Mouse (Mus musculus) kidney, postnatal 0 days (tissue): ENCODE measurements around the gene Bcan. TPM values are rescaled to one million over a fixed set of nuclear protein-coding genes. Genes with fewer than 3 reads are reported as not detected.

Source experiments
- ATAC-seq: fragments of 200-750 bp; cut with Nextera tagmentation; replicated peaks from 2 replicates; pipeline ENCODE4 v1.8.0; 2017; ENCODE audit warnings: low read depth, moderate number of reproducible peaks, moderate TSS enrichment, moderate library complexity; ENCODE audit not compliant: low FRiP score
- DNase-seq: peaks from one replicate; pipeline ENCODE4 v3.0.0-alpha.2; 2016; ENCODE audit warnings: low spot score
- H3K27ac ChIP-seq: fragments of 300-500 bp; sonication (generic); 2 replicates; pipeline ENCODE4 v1.5.1; 2014; ENCODE audit warnings: mild to moderate bottlenecking
- H3K27me3 ChIP-seq: fragments of 300-500 bp; sonication (generic); 2 replicates; pipeline ENCODE4 v1.6.1; 2014; ENCODE audit warnings: low read length, mixed read lengths; ENCODE audit not compliant: insufficient read depth
- H3K36me3 ChIP-seq: fragments of 300-500 bp; sonication (generic); 2 replicates; pipeline ENCODE4 v1.6.1; 2014; ENCODE audit warnings: low read length, mixed read lengths; ENCODE audit not compliant: insufficient read depth
- H3K4me1 ChIP-seq: fragments of 300-500 bp; sonication (generic); replicated peaks from 2 replicates; pipeline ENCODE4 v1.6.1; 2014; ENCODE audit warnings: antibody characterized with exemption, low read length, mixed read lengths; ENCODE audit not compliant: insufficient read depth
- H3K4me2 ChIP-seq: fragments of 300-500 bp; sonication (generic); 2 replicates; pipeline ENCODE4 v1.6.1; 2014; ENCODE audit warnings: mild to moderate bottlenecking, low read length, moderate library complexity, mixed read lengths
- H3K4me3 ChIP-seq: fragments of 300-500 bp; sonication (generic); replicated peaks from 2 replicates; pipeline ENCODE4 v1.5.1; 2014; ENCODE audit warnings: low read depth, low read length
- H3K9ac ChIP-seq: fragments of 300-500 bp; sonication (generic); 2 replicates; pipeline ENCODE4 v1.6.1; 2014; ENCODE audit warnings: low read depth, low read length
- H3K9me3 ChIP-seq: fragments of 300-500 bp; sonication (generic); replicated peaks from 2 replicates; pipeline ENCODE4 v1.6.1; 2016; ENCODE audit warnings: low read length, inconsistent platforms, mixed read lengths
- CTCF ChIP-seq: IDR thresholded peaks from 2 replicates; pipeline ENCODE4 v1.5.1; 2016; ENCODE audit warnings: antibody characterized with exemption, low read depth, mild to moderate bottlenecking, moderate library complexity
- WGBS: fragments of 180-500 bp; shearing (Covaris S2); extraction: QIAGEN DNeasy Blood & Tissue Kit; methylation state at CpG from one replicate; pipeline ENCODE4 v1.1.7; 2014; 5-methylcytosine and 5-hydroxymethylcytosine counted together
- polyA plus RNA-seq: library from polyadenylated mRNA; unstranded; fragments of >200 nt; fragmentation: Nextera tagmentation; extraction: Ambion mirVana; gene quantifications from 2 replicates; pipeline ENCODE4 v1.2.1, GENCODE M21; 2015

Bcan gene
- polyA plus RNA-seq, 1 experiment from 2014 or later, result not detected

- DNase-seq (peak; percentile 45), ATAC-seq (no peak)
- Histone ChIP-seq H3K27me3 (0 out of 2 replicates have a peak, but pooled peaks cover 3% of the 10 kb centered on the region), H3K9ac (no peak overlapping the region), H3K9me3 (no peaks in the 10 kb centered on the region), H3K27ac (no peak overlapping the region), H3K4me2 (no peak overlapping the region), H3K4me3 (no peak overlapping the region), H3K4me1 (no peaks in the 10 kb centered on the region), H3K36me3 (no peaks in the 10 kb centered on the region)
- WGBS, result 10% methylated on average over 6 of the region's 6 CpGs
- peak; percentile 64 for TF ChIP-seq CTCF
These were observed 10.7 kb upstream of the Bcan start for GRCm38 (mm10) chr3:88010634-88011265.

GRCm38 (mm10) chr3:88005822-88006786 is 6.1 kb upstream of the Bcan start:
- Histone ChIP-seq H3K4me3 (no peak overlapping the region), H3K36me3 (no peaks in the 10 kb centered on the region), H3K27ac (no peak overlapping the region), H3K4me2 (no peak overlapping the region), H3K27me3 (peaks cover 25% of the 10 kb centered on the region), H3K4me1 (no peaks in the 10 kb centered on the region), H3K9ac (no peak overlapping the region), H3K9me3 (no peaks in the 10 kb centered on the region)
- ATAC-seq (no peak), DNase-seq (no peak)
- TF ChIP-seq CTCF, result peak; percentile 56
- 70% methylated on average over 18 of the region's 18 CpGs for WGBS

- no peaks in the 10 kb centered on the region for H3K9me3 ChIP-seq
- no peak overlapping the region for H3K4me2 ChIP-seq
- TF ChIP-seq CTCF, result no peak
- DNase-seq, result no peak
- H3K27me3 ChIP-seq, result peaks cover 58% of the 10 kb centered on the region
- no peak overlapping the region for H3K4me3 ChIP-seq
- H3K27ac ChIP-seq, result no peak overlapping the region
- H3K9ac ChIP-seq, result no peak overlapping the region
- ATAC-seq, result no peak
- 2% methylated on average over 17 of the region's 17 CpGs for WGBS
- H3K36me3 ChIP-seq, result no peaks in the 10 kb centered on the region
- no peaks in the 10 kb centered on the region; the same call in 1 of the 2 replicates for H3K4me1 ChIP-seq
These were observed 2.4 kb upstream of the Bcan start for GRCm38 (mm10) chr3:88002291-88002976.

- Histone ChIP-seq H3K9me3 (no peaks in the 10 kb centered on the region), H3K4me1 (peaks cover 5% of the 10 kb centered on the region; the same call in 1 of the 2 replicates), H3K4me2 (no peak overlapping the region), H3K27me3 (peaks cover 71% of the 10 kb centered on the region), H3K4me3 (peak overlapping the region; percentile 36; the same call in 1 of the 2 replicates), H3K27ac (no peak overlapping the region), H3K9ac (no peak overlapping the region), H3K36me3 (no peaks in the 10 kb centered on the region)
- TF ChIP-seq CTCF, result no peak
- 9% methylated on average over 11 of the region's 11 CpGs for WGBS
- no peak for ATAC-seq
- DNase-seq, result no peak
These were observed 976 bp upstream of the Bcan start for GRCm38 (mm10) chr3:88000816-88001595.

- H3K9ac ChIP-seq, result no peak overlapping the region
- ATAC-seq (no peak), DNase-seq (no peak)
- H3K27ac ChIP-seq, result no peak overlapping the region
- H3K36me3 ChIP-seq, result no peaks in the 10 kb centered on the region
- H3K9me3 ChIP-seq, result no peaks in the 10 kb centered on the region
- under 1% methylated on average over 37 of the region's 38 CpGs for WGBS
- peak overlapping the region; percentile 65 for H3K4me2 ChIP-seq
- TF ChIP-seq CTCF, result no peak
- peaks cover 5% of the 10 kb centered on the region; the same call in 1 of the 2 replicates for H3K4me1 ChIP-seq
- H3K27me3 ChIP-seq, result peaks cover 87% of the 10 kb centered on the region
- H3K4me3 ChIP-seq, result peak overlapping the region; percentile 36
These were observed 661 bp downstream of the Bcan start for GRCm38 (mm10) chr3:87999243-87999895.
